Comparison of ENCODE assay signal across 8 mouse cellular contexts in genomic region chr17:9905501-9906462, GRCm38 (mm10).
DNase-seq lines count a peak whose midpoint lies in the region; ATAC-seq and TF ChIP-seq lines count a peak whose summit lies in the region.

No protein-coding gene starts in this region.

- peak; percentile 80 for DNase-seq in lung, embryonic 14.5 days
- no peak for DNase-seq in lung, postnatal 25 days (ENCODE audit: low spot score)
- DNase-seq in forebrain, embryonic 10.5 days (ENCODE audit: extremely low spot score, low spot score): peak; percentile 90
- peak; percentile 80 for DNase-seq in hindbrain, embryonic 14.5 days (ENCODE audit: low spot score)
- DNase-seq in left cerebral cortex, postnatal 25 days (ENCODE audit: low spot score in 2 of 2): peak; percentile 62 to 88

- no peak for TF ChIP-seq CTCF in lung, embryonic 14.5 days (IDR thresholded peaks at IDR 0.05; ENCODE audit: low read depth)

- H3K27me3 ChIP-seq in lung, embryonic 14.5 days (ENCODE audit: insufficient read depth, low read length): no peaks in the 10 kb centered on the region
- peaks cover 12% of the 10 kb centered on the region; the same call in 1 of the 2 replicates for H3K27me3 ChIP-seq in forebrain, embryonic 10.5 days (ENCODE audit: poor library complexity, severe bottlenecking)
- no peaks in the 10 kb centered on the region for H3K27me3 ChIP-seq in hindbrain, embryonic 14.5 days (ENCODE audit: control insufficient read depth, insufficient read depth, low read length)
- H3K27me3 ChIP-seq in neural tube, embryonic 14.5 days (ENCODE audit: control insufficient read depth, insufficient read depth, low read length): no peaks in the 10 kb centered on the region

- intact Hi-C loops in left cerebral cortex, postnatal 25 days (cut with DNase I): loop anchor here (5.0 to 10.0 kb wide), 3 partner anchors 138 to 412 kb away; partner anchors contain the start of gene Qk

- peak overlapping the region; percentile 56 for H3K4me2 ChIP-seq in lung, embryonic 14.5 days
- peak overlapping the region; percentile 45 for H3K4me2 ChIP-seq in hindbrain, embryonic 14.5 days (replicated peaks)
- H3K4me2 ChIP-seq in neural tube, embryonic 14.5 days (ENCODE audit: low read depth, low read length): peak overlapping the region; percentile 40

- peak overlapping the region; percentile 52; the same call in 1 of the 2 replicates for H3K27ac ChIP-seq in lung, embryonic 14.5 days (ENCODE audit: low read depth)
- peak overlapping the region; percentile 86 for H3K27ac ChIP-seq in forebrain, embryonic 10.5 days
- H3K27ac ChIP-seq in hindbrain, embryonic 14.5 days: peak overlapping the region; percentile 81
- H3K27ac ChIP-seq in neural tube, embryonic 14.5 days (ENCODE audit: low read depth, low read length): peak overlapping the region; percentile 82

- 7% methylated on average over 12 of the region's 12 CpGs for WGBS in lung, embryonic 14.5 days
- WGBS in forebrain, embryonic 10.5 days: under 1% methylated on average over 12 of the region's 12 CpGs
- under 1% methylated on average over 12 of the region's 12 CpGs for WGBS in hindbrain, embryonic 14.5 days
- 2% methylated on average over 12 of the region's 12 CpGs for WGBS in neural tube, embryonic 14.5 days

- no peaks in the 10 kb centered on the region for H3K36me3 ChIP-seq in lung, embryonic 14.5 days (ENCODE audit: insufficient read depth)
- no peaks in the 10 kb centered on the region for H3K36me3 ChIP-seq in forebrain, embryonic 10.5 days (replicated peaks)
- no peaks in the 10 kb centered on the region for H3K36me3 ChIP-seq in hindbrain, embryonic 14.5 days (replicated peaks; ENCODE audit: control insufficient read depth, insufficient read depth)
- no peaks in the 10 kb centered on the region for H3K36me3 ChIP-seq in neural tube, embryonic 14.5 days (ENCODE audit: control insufficient read depth, insufficient read depth, low read length)

- ATAC-seq in lung, embryonic 14.5 days (ENCODE audit: insufficient read depth): peak; percentile 75
- peak; percentile 82 for ATAC-seq in hindbrain, embryonic 14.5 days (ENCODE audit: low FRiP score)
- ATAC-seq in neural tube, embryonic 14.5 days (ENCODE audit: low read depth): peak; percentile 88
- ATAC-seq in granulocyte monocyte progenitor cell, adult 5-6 weeks (replicated peaks; ENCODE audit: poor library complexity, severe bottlenecking): no peak
- no peak for ATAC-seq in megakaryocyte, adult 5-6 weeks (ENCODE audit: poor library complexity, severe bottlenecking)

- peak overlapping the region; percentile 10; the same call in 1 of the 2 replicates for H3K4me3 ChIP-seq in lung, embryonic 14.5 days (ENCODE audit: low read depth, low read length)
- peak overlapping the region; percentile 43 for H3K4me3 ChIP-seq in forebrain, embryonic 10.5 days
- no peak overlapping the region for H3K4me3 ChIP-seq in hindbrain, embryonic 14.5 days (replicated peaks; ENCODE audit: low read length)
- H3K4me3 ChIP-seq in neural tube, embryonic 14.5 days (ENCODE audit: low read depth, low read length): no peak overlapping the region

- no peaks in the 10 kb centered on the region for H3K9me3 ChIP-seq in lung, embryonic 14.5 days (ENCODE audit: low read depth, low read length)
- H3K9me3 ChIP-seq in forebrain, embryonic 10.5 days: no peaks in the 10 kb centered on the region
- no peaks in the 10 kb centered on the region for H3K9me3 ChIP-seq in hindbrain, embryonic 14.5 days (ENCODE audit: control insufficient read depth, low read length)
- H3K9me3 ChIP-seq in neural tube, embryonic 14.5 days (ENCODE audit: control insufficient read depth, low read length): no peaks in the 10 kb centered on the region

- 0 out of 2 replicates have a peak overlapping the region, but pooled peaks have one; percentile 24 for H3K9ac ChIP-seq in lung, embryonic 14.5 days
- peak overlapping the region; percentile 39; the same call in 1 of the 2 replicates for H3K9ac ChIP-seq in hindbrain, embryonic 14.5 days
- H3K9ac ChIP-seq in neural tube, embryonic 14.5 days (replicated peaks; ENCODE audit: low read depth, low read length): no peak overlapping the region

- H3K4me1 ChIP-seq in lung, embryonic 14.5 days (ENCODE audit: insufficient read depth): peaks cover 24% of the 10 kb centered on the region
- peaks cover 54% of the 10 kb centered on the region for H3K4me1 ChIP-seq in forebrain, embryonic 10.5 days
- H3K4me1 ChIP-seq in hindbrain, embryonic 14.5 days (replicated peaks; ENCODE audit: control insufficient read depth, insufficient read depth, low read length): peaks cover 35% of the 10 kb centered on the region
- H3K4me1 ChIP-seq in neural tube, embryonic 14.5 days (ENCODE audit: control insufficient read depth, insufficient read depth, low read length): peaks cover 21% of the 10 kb centered on the region

Comparison
In these comparisons a context has a peak if more than half of its experiments do, and no peak if none do; other contexts are left out.
1. ATAC-seq: peak in lung, embryonic 14.5 days (single experiment), hindbrain, embryonic 14.5 days (single experiment) and neural tube, embryonic 14.5 days (single experiment); none in granulocyte monocyte progenitor cell, adult 5-6 weeks (single experiment) and megakaryocyte, adult 5-6 weeks (single experiment).
2. H3K4me3 ChIP-seq: peak in lung, embryonic 14.5 days (single experiment) and forebrain, embryonic 10.5 days (single experiment); none in hindbrain, embryonic 14.5 days (single experiment) and neural tube, embryonic 14.5 days (single experiment).
3. Peak in every context shown above with its lines, with median percentiles within 50 percentile points of each other: H3K27ac ChIP-seq and H3K4me2 ChIP-seq.